Mouse (Mus musculus): ENCODE data around the gene Dbnl.
"Not testable (repeated sequence)": the region's sequence is repeated elsewhere in the genome, so short reads cannot be mapped to it uniquely, and the experiment has no call there.

Dbnl gene

DNA sequence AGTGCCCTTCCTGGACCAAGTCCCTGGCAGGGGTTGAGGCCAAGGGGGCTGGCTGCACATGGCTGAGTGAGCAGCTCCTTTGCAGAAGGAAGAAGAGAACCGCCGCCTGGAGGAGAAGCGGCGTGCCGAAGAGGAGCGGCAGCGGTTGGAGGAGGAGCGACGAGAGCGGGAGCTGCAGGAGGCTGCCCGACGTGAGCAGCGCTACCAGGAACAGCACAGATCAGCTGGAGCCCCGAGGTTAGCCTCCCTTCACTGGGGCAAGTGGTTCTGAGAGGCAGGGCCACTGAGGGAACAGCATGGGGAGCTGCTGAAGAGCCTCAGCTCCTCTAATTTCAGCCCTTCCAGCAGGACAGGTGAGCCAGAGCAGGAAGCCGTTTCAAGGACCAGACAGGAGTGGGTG, 8.7 kb downstream of the Dbnl start:
- no peak for DNase-seq

GRCm38 (mm10) chr11:5797371-5797770, 9.1 kb downstream of the Dbnl start:
- no peak for DNase-seq

DNA sequence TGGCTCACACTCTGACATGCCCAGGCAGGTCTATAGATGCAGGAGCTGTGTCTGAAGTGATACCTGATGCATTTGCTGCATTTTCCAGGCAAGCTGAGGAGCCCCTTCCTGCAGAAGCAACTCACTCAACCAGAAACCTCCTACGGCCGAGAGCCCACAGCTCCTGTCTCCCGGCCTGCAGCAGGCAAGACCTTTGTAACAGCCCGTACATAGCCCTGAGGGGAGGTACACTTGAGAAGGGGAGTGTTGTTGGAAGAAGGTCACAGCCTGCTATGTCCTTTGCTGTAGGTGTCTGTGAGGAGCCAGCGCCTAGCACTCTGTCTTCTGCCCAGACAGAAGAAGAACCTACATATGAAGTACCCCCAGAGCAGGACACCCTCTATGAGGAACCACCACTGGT, 9.6 kb downstream of the Dbnl start:
- no peak for DNase-seq

- no peak for DNase-seq
Measured at GRCm38 (mm10) chr11:5799621-5800490, 11.6 kb downstream of the Dbnl start.

- no peak for DNase-seq
Measured at GRCm38 (mm10) chr11:5801511-5801910, 13.2 kb downstream of the Dbnl start.

DNA sequence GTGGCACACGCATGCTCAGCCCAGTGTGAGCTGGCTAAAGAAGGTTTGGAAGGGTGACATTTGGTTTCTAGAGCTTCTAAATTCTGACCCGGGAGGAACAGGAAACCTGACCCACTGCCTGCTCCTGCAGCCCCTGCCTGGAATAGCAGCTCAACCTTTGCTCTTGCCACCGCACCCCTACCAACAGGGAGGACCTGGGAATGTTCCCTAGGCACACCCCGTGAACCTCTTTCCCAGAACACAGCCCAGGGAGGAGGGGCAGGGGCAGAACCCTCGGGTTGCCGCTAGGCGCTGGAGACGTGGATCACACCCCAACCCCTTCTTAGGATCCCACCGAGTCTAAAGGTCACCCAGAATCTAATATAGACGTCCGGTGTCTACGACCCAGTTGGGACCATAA, 13.7 kb downstream of the Dbnl start:
- no peak for DNase-seq

DNA sequence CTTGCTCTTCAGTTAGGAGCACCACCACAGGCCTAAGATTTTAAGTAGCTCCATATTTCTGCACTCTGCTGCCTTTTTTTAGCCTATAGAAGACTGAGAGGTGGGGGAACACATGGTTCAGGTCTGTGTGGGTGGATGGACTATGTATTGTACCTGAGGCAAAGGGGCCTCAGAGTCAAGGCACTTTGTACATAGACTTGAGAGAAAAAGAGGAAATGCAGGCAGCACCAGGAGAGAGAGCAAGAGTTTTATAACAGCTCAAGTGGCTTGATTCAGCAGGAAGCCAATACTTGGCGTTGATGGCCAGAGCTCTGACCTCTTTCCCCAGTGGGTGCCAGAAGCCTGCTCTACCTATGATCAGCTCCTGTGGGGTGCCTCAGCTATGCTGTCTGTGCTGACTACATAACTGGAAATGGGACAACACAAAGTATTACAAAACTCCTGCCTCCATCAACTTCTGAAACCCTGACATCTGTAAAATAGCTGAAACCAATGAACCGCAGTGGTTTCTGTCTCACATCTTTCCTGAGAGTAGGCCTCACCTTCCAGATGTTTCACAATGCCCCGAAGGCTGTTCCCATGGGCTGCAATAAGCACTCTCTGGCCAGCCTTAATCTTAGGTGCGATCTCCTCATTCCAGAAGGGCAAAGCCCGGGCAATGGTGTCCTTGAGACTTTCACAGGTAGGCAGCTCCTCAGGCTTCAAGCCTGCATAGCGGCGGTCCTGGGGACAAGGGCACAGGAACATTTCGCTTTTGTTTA, 14.3 kb downstream of the Dbnl start:
- no peak for DNase-seq

GRCm38 (mm10) chr11:5803551-5803981, 15.3 kb downstream of the Dbnl start, which contains the start of gene Pgam2:
Gene Pgam2, minus strand, starts transcription at chr11:5803733.
- no peak for DNase-seq

DNA sequence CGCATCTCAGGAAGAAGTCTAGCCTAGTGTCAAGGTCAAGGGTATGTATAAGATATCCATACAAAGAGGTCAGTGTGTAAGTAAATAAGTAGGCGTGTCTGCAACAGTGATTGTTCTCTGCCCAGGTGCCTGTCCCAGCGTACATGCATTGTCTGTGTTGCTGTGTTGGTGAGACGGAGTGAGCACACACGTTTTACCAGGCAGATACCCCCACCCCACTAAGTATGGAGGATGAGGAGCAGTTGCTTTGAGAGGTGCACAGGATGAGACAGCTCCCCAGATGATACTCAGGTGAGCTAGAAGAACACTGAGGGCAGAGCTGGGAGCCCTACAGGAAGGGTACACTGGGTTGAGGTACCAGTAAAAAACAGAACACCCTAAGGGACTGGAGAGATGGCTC, 15.9 kb downstream of the Dbnl start:
- no peak for DNase-seq

- no peak for DNase-seq
Measured at GRCm38 (mm10) chr11:5805711-5806110, 17.4 kb downstream of the Dbnl start.

DNA sequence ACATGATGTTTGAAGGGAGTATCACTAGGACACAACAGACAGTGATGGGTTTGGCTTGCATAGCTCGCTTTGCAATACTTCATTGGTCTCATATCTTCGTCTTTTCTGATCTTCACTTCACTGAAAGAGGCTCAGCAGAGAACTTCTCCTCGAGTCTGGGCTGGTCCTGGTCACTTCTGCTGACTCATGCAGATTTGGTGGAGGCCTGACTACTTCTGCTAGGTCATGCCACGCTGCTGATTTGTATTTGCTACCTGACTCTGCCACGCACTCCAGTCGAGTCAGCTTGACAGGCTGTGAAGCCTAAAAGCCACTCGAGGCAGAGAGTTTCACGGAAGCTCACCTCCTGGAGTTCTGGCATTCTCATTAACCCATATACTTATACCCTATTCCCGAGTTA, 19.7 kb downstream of the Dbnl start:
- DNase-seq: no peak

DNA sequence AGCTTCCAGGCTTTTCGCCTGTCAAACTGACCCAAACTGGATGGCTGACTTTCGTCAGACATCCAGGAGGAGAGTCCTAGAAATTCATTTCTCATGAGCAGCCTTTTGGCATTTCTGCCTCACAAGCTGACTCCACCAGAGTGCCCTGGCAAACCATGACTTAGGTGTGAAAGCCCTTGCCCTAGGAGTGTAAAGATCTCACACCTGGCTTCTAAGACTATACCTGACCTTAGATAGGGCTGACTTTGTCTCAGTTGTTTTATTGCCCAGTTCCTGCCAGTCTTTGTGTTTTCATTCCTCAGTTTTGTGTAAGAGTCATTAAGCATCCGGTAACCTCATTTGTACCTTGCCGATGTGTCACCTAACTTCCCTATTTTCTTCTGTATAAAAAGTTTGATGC, 21.2 kb downstream of the Dbnl start:
- DNase-seq: not testable (repeated sequence)

- no peak for DNase-seq
Measured at GRCm38 (mm10) chr11:5813381-5813780, 25.1 kb downstream of the Dbnl start.

DNA sequence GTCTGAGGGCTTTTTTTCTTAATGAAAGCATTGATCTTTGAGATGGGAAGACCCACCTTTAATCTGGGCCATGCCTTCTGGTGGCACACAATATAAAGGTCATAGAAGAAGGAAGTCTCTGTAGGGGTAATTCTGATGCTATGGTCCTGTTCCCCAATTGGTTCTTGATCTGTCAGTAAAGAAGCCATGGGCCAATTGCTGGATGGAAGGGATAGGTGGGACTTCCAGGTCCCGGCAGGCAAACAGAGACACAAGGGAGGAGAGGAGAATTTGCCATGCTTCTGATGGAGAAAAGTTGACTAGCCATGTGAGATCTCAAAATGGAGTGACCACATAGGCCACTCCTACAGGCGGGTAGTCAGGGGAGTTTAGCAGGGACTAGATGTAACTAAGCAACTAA, 30.9 kb downstream of the Dbnl start:
- DNase-seq: no peak

DNA sequence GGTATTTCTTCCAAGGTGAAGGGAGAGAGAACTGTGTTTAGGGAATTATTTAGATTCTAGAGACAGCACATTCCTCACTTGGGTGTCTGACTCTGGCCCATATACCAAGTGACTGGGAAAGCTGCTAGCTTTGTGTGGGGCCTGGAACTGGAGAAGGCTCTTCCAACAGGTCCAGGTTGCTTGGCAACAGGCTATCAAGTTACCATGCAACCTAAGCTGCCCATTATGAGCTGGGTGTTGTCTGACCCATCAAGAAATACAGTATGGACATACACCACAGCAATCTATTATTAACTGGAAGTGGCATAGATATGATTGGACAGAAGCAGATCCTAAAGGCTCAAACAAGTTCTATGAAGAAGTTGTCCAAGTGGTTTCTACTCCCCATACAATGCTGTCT, 37.1 kb downstream of the Dbnl start:
- DNase-seq: no peak

DNA sequence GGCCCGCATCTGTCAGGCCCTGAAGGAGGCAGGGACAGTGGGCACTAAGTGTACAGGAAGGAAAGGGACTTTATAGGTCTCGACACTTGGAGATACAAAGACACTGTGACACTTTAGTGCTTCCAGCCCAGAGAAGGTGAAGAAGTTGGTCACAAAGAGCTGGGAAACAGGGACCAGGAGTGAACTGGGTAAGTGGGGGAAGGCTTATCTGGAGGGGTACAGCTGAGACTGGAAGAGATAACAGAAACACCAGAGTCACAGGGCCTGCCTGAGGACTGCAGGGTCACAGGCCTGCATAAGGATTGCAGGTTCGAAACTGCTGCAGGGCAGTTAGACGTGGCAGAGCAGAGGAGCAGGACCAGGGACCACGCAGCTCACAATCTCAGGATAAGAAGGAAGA, 39.6 kb downstream of the Dbnl start:
- no peak for DNase-seq

- no peak for DNase-seq
Measured at GRCm38 (mm10) chr11:5828509-5829191, 40.4 kb downstream of the Dbnl start.

- DNase-seq: no peak
Measured at GRCm38 (mm10) chr11:5829327-5829726, 41.0 kb downstream of the Dbnl start.

GRCm38 (mm10) chr11:5834506-5834905, 46.2 kb downstream of the Dbnl start:
- no peak for DNase-seq

- no peak for DNase-seq
Measured at GRCm38 (mm10) chr11:5835057-5835456, 46.8 kb downstream of the Dbnl start.

DNA sequence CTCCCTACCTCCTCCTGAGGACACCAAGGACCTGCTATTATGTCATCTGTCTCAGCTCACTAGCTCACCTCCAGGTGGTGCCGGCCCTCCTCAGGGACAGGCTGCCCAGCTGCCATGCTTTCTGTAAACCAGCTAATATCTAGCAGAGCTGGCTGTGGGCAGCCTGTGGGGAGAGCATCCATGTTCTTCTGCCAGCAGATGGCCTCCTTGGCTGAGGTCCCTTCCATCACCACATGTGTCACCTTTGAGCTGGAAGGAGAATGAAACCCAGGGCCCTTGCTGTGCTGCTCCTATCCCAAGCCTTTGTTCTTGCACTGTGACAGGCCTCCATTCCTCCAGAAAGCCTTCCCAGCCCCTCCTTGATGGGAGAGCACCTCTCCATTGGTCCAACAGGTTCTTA, 47.8 kb downstream of the Dbnl start:
- peak; percentile 43 for DNase-seq

- DNase-seq: peak; percentile 97
Measured at GRCm38 (mm10) chr11:5837251-5838246, 49.3 kb downstream of the Dbnl start, which contains the start of gene Polm. Gene Polm, minus strand, starts transcription at chr11:5838016.
